Mouse (Mus musculus): ENCODE results near the gene Srbd1. TPM values are rescaled to one million over a fixed set of nuclear protein-coding genes. Genes with fewer than 3 reads are reported as not detected.
A peak's percentile ranks its signal among the peaks of the same experiment; 100 is the strongest.

Gene Srbd1
- polyA plus RNA-seq, 1 experiment from 2014 or later, result 12.0 TPM

GRCm38 (mm10) chr17:86162672-86163071 is 17.7 kb upstream of the Srbd1 start:
- no peak overlapping the region for H3K27ac ChIP-seq (ENCODE audit: low read depth, low read length)
- no peak for ATAC-seq (ENCODE audit: insufficient read depth, low FRiP score, low TSS enrichment)
- DNase-seq (ENCODE audit: low spot score), result no peak
- no peak overlapping the region for H3K9ac ChIP-seq (ENCODE audit: low read length)
- H3K27me3 ChIP-seq (ENCODE audit: control insufficient read depth, insufficient read depth, low read length), result no peaks in the 10 kb centered on the region
- no peak overlapping the region for H3K4me3 ChIP-seq (ENCODE audit: low read depth, low read length)
- H3K36me3 ChIP-seq (ENCODE audit: control insufficient read depth, insufficient read depth, low read length), result no peaks in the 10 kb centered on the region
- WGBS, result 44% methylated on average over 12 of the region's 15 CpGs
- H3K4me2 ChIP-seq (ENCODE audit: low read depth), result no peak overlapping the region
- H3K4me1 ChIP-seq (ENCODE audit: control insufficient read depth, insufficient read depth, low read length), result no peaks in the 10 kb centered on the region
- H3K9me3 ChIP-seq (ENCODE audit: control insufficient read depth, low read length), result no peaks in the 10 kb centered on the region

- WGBS, result 85% methylated on average over 6 of the region's 6 CpGs
These were observed 12.0 kb upstream of the Srbd1 start for GRCm38 (mm10) chr17:86156999-86157398.

GRCm38 (mm10) chr17:86150867-86151348 is 5.9 kb upstream of the Srbd1 start:
- H3K9me3 ChIP-seq (ENCODE audit: control insufficient read depth, low read length), result no peaks in the 10 kb centered on the region
- H3K27ac ChIP-seq (ENCODE audit: low read depth, low read length), result no peak overlapping the region
- ATAC-seq (ENCODE audit: insufficient read depth, low FRiP score, low TSS enrichment), result peak; percentile 84
- no peaks in the 10 kb centered on the region for H3K4me1 ChIP-seq (ENCODE audit: control insufficient read depth, insufficient read depth, low read length)
- no peak overlapping the region for H3K4me3 ChIP-seq (ENCODE audit: low read depth, low read length)
- no peak overlapping the region for H3K9ac ChIP-seq (ENCODE audit: low read length)
- H3K4me2 ChIP-seq (ENCODE audit: low read depth), result no peak overlapping the region
- DNase-seq (ENCODE audit: low spot score), result peak; percentile 69
- 15% methylated on average over 5 of the region's 5 CpGs for WGBS
- no peaks in the 10 kb centered on the region for H3K36me3 ChIP-seq (ENCODE audit: control insufficient read depth, insufficient read depth, low read length)
- no peaks in the 10 kb centered on the region for H3K27me3 ChIP-seq (ENCODE audit: control insufficient read depth, insufficient read depth, low read length)

More at GRCm38 (mm10) chr17:86156999-86157398, 12.0 kb upstream of the Srbd1 start:
- H3K4me1 ChIP-seq (ENCODE audit: control insufficient read depth, insufficient read depth, low read length), result no peaks in the 10 kb centered on the region
- no peaks in the 10 kb centered on the region for H3K9me3 ChIP-seq (ENCODE audit: control insufficient read depth, low read length)
- no peak for DNase-seq (ENCODE audit: low spot score)
- no peak overlapping the region for H3K4me2 ChIP-seq (ENCODE audit: low read depth)
- ATAC-seq (ENCODE audit: insufficient read depth, low FRiP score, low TSS enrichment), result no peak
- no peak overlapping the region for H3K27ac ChIP-seq (ENCODE audit: low read depth, low read length)
- H3K4me3 ChIP-seq (ENCODE audit: low read depth, low read length), result no peak overlapping the region
- H3K36me3 ChIP-seq (ENCODE audit: control insufficient read depth, insufficient read depth, low read length), result no peaks in the 10 kb centered on the region
- no peaks in the 10 kb centered on the region for H3K27me3 ChIP-seq (ENCODE audit: control insufficient read depth, insufficient read depth, low read length)
- no peak overlapping the region for H3K9ac ChIP-seq (ENCODE audit: low read length)

GRCm38 (mm10) chr17:86149726-86150125 is 4.8 kb upstream of the Srbd1 start:
- no peak overlapping the region for H3K4me2 ChIP-seq (ENCODE audit: low read depth)
- no peak overlapping the region for H3K4me3 ChIP-seq (ENCODE audit: low read depth, low read length)
- no peaks in the 10 kb centered on the region for H3K9me3 ChIP-seq (ENCODE audit: control insufficient read depth, low read length)
- H3K27me3 ChIP-seq (ENCODE audit: control insufficient read depth, insufficient read depth, low read length), result no peaks in the 10 kb centered on the region
- H3K9ac ChIP-seq (ENCODE audit: low read length), result no peak overlapping the region
- DNase-seq (ENCODE audit: low spot score) (no peak), ATAC-seq (ENCODE audit: insufficient read depth, low FRiP score, low TSS enrichment) (no peak)
- no peak overlapping the region for H3K27ac ChIP-seq (ENCODE audit: low read depth, low read length)
- H3K36me3 ChIP-seq (ENCODE audit: control insufficient read depth, insufficient read depth, low read length), result no peaks in the 10 kb centered on the region
- WGBS, result 97% methylated on average over 1 of the region's 1 CpGs
- no peaks in the 10 kb centered on the region for H3K4me1 ChIP-seq (ENCODE audit: control insufficient read depth, insufficient read depth, low read length)

- ATAC-seq (ENCODE audit: insufficient read depth, low FRiP score, low TSS enrichment), result peak; percentile 70
These were observed 367 bp downstream of the Srbd1 start for GRCm38 (mm10) chr17:86144537-86145078.

GRCm38 (mm10) chr17:86135835-86136234 is 9.1 kb downstream of the Srbd1 start:
- DNase-seq (ENCODE audit: low spot score) (no peak), ATAC-seq (ENCODE audit: insufficient read depth, low FRiP score, low TSS enrichment) (no peak)
- Histone ChIP-seq H3K27me3 (ENCODE audit: control insufficient read depth, insufficient read depth, low read length) (no peaks in the 10 kb centered on the region), H3K9me3 (ENCODE audit: control insufficient read depth, low read length) (no peaks in the 10 kb centered on the region), H3K27ac (ENCODE audit: low read depth, low read length) (no peak overlapping the region), H3K4me3 (ENCODE audit: low read depth, low read length) (no peak overlapping the region), H3K4me2 (ENCODE audit: low read depth) (no peak overlapping the region), H3K36me3 (ENCODE audit: control insufficient read depth, insufficient read depth, low read length) (peaks cover 3% of the 10 kb centered on the region), H3K9ac (ENCODE audit: low read length) (no peak overlapping the region), H3K4me1 (ENCODE audit: control insufficient read depth, insufficient read depth, low read length) (no peaks in the 10 kb centered on the region)
- WGBS, result 78% methylated on average over 10 of the region's 10 CpGs

More at GRCm38 (mm10) chr17:86144537-86145078, 367 bp downstream of the Srbd1 start:
- H3K4me2 ChIP-seq (ENCODE audit: low read depth), result peak overlapping the region; percentile 88
- WGBS, result under 1% methylated on average over 33 of the region's 33 CpGs
- no peaks in the 10 kb centered on the region for H3K27me3 ChIP-seq (ENCODE audit: control insufficient read depth, insufficient read depth, low read length)
- H3K4me1 ChIP-seq (ENCODE audit: control insufficient read depth, insufficient read depth, low read length), result peaks cover 6% of the 10 kb centered on the region
- no peaks in the 10 kb centered on the region for H3K36me3 ChIP-seq (ENCODE audit: control insufficient read depth, insufficient read depth, low read length)
- no peak for DNase-seq (ENCODE audit: low spot score)
- no peak overlapping the region for H3K27ac ChIP-seq (ENCODE audit: low read depth, low read length)
- H3K4me3 ChIP-seq (ENCODE audit: low read depth, low read length), result peak overlapping the region; percentile 71
- peak overlapping the region; percentile 78 for H3K9ac ChIP-seq (ENCODE audit: low read length)
- H3K9me3 ChIP-seq (ENCODE audit: control insufficient read depth, low read length), result no peaks in the 10 kb centered on the region

GRCm38 (mm10) chr17:86134461-86134860 is 10.5 kb downstream of the Srbd1 start:
- Histone ChIP-seq H3K9me3 (ENCODE audit: control insufficient read depth, low read length) (no peaks in the 10 kb centered on the region), H3K4me1 (ENCODE audit: control insufficient read depth, insufficient read depth, low read length) (no peaks in the 10 kb centered on the region), H3K27me3 (ENCODE audit: control insufficient read depth, insufficient read depth, low read length) (no peaks in the 10 kb centered on the region), H3K4me3 (ENCODE audit: low read depth, low read length) (no peak overlapping the region), H3K27ac (ENCODE audit: low read depth, low read length) (no peak overlapping the region), H3K4me2 (ENCODE audit: low read depth) (no peak overlapping the region), H3K36me3 (ENCODE audit: control insufficient read depth, insufficient read depth, low read length) (peaks cover 3% of the 10 kb centered on the region), H3K9ac (ENCODE audit: low read length) (no peak overlapping the region)
- ATAC-seq (ENCODE audit: insufficient read depth, low FRiP score, low TSS enrichment) (no peak), DNase-seq (ENCODE audit: low spot score) (no peak)
- WGBS, result 85% methylated on average over 6 of the region's 6 CpGs

GRCm38 (mm10) chr17:86132534-86132933 is 12.4 kb downstream of the Srbd1 start:
- no peak overlapping the region for H3K4me2 ChIP-seq (ENCODE audit: low read depth)
- DNase-seq (ENCODE audit: low spot score) (no peak), ATAC-seq (ENCODE audit: insufficient read depth, low FRiP score, low TSS enrichment) (no peak)
- no peaks in the 10 kb centered on the region for H3K36me3 ChIP-seq (ENCODE audit: control insufficient read depth, insufficient read depth, low read length)
- no peaks in the 10 kb centered on the region for H3K4me1 ChIP-seq (ENCODE audit: control insufficient read depth, insufficient read depth, low read length)
- no peak overlapping the region for H3K27ac ChIP-seq (ENCODE audit: low read depth, low read length)
- no peaks in the 10 kb centered on the region for H3K27me3 ChIP-seq (ENCODE audit: control insufficient read depth, insufficient read depth, low read length)
- no peaks in the 10 kb centered on the region for H3K9me3 ChIP-seq (ENCODE audit: control insufficient read depth, low read length)
- no peak overlapping the region for H3K9ac ChIP-seq (ENCODE audit: low read length)
- no peak overlapping the region for H3K4me3 ChIP-seq (ENCODE audit: low read depth, low read length)
- 81% methylated on average over 5 of the region's 5 CpGs for WGBS

- Histone ChIP-seq H3K36me3 (ENCODE audit: control insufficient read depth, insufficient read depth, low read length) (no peaks in the 10 kb centered on the region), H3K4me2 (ENCODE audit: low read depth) (no peak overlapping the region), H3K4me3 (ENCODE audit: low read depth, low read length) (no peak overlapping the region), H3K9ac (ENCODE audit: low read length) (no peak overlapping the region), H3K27me3 (ENCODE audit: control insufficient read depth, insufficient read depth, low read length) (no peaks in the 10 kb centered on the region), H3K4me1 (ENCODE audit: control insufficient read depth, insufficient read depth, low read length) (no peaks in the 10 kb centered on the region), H3K27ac (ENCODE audit: low read depth, low read length) (no peak overlapping the region), H3K9me3 (ENCODE audit: control insufficient read depth, low read length) (no peaks in the 10 kb centered on the region)
- ATAC-seq (ENCODE audit: insufficient read depth, low FRiP score, low TSS enrichment) (no peak), DNase-seq (ENCODE audit: low spot score) (no peak)
- 97% methylated on average over 5 of the region's 5 CpGs for WGBS
These were observed 16.8 kb downstream of the Srbd1 start for GRCm38 (mm10) chr17:86128198-86128597.

Measured in neural tube, embryonic 11.5 days (tissue).